Mouse (Mus musculus) kidney, postnatal 10 days (tissue): ENCODE results near the gene Samd4.

Experiments used
- DNase-seq: peaks from one replicate; pipeline ENCODE4 v3.0.0; 2021; ENCODE audit warnings: mixed read lengths

The Samd4 gene

DNA sequence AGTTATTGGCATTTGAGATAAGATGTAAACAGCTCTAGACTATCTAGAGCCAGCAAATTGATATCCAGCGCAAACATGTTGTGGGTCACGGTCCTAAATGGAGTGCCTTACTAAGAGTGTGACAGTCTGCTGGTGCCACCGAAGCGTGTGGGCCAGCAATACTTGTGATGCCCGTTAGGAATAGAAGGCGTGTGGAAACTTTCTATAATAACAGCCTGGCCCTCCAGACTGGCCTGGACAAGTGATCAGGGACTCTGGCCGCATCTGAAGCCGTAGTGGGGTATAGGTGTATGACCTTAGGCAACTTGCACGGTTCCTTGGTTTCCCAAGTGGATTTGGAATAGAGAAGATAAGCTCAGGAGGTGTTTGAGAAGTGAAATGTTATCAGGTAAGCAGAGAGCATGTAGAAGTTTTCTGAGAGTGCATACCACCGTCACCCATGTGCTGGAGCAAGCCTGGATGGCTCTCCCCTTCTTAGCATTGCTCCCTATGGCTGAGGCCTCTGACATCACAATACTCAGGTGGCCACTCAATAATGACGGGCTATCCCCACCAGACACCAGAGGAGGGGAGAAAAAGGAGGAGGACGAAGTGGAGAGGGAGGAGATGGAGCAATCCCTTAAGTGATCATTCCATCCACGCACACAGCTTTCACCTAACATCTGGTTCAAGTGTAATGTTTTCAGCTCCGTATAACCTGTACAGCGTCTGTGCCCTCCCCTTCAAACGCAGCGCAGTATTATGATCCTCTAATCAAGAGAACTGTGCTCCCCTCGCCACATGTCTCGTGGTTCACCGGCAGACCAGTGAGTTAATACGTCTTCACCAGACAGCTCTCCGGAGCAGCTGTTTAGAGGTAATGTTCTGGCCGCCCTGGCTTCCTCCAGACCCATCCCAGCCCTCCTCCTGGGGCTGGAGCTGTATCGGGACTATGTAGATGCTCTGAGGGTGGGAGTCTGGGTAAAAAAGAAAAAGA, 118.4 kb downstream of the Samd4 start:
- DNase-seq, result no peak

DNA sequence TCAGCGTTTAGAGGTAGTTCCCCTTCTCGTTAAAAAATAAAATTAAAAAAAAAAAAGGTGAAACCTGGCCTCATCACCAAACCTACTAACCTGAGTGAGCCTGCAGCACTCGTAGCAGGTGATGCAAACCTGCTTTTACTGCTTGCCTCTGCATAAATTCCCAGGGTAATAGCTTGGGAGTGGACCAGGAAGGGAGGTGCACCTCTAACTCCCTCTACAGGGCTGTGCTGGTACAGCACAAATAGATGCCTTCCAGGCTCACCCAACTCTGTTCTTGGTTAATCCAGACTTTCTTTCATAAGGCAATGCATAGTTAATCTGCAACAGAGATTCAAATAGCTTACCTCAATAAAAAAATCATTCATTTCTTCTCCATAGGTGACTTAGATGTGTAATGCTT, 121.5 kb downstream of the Samd4 start:
- peak; percentile 56 for DNase-seq

DNA sequence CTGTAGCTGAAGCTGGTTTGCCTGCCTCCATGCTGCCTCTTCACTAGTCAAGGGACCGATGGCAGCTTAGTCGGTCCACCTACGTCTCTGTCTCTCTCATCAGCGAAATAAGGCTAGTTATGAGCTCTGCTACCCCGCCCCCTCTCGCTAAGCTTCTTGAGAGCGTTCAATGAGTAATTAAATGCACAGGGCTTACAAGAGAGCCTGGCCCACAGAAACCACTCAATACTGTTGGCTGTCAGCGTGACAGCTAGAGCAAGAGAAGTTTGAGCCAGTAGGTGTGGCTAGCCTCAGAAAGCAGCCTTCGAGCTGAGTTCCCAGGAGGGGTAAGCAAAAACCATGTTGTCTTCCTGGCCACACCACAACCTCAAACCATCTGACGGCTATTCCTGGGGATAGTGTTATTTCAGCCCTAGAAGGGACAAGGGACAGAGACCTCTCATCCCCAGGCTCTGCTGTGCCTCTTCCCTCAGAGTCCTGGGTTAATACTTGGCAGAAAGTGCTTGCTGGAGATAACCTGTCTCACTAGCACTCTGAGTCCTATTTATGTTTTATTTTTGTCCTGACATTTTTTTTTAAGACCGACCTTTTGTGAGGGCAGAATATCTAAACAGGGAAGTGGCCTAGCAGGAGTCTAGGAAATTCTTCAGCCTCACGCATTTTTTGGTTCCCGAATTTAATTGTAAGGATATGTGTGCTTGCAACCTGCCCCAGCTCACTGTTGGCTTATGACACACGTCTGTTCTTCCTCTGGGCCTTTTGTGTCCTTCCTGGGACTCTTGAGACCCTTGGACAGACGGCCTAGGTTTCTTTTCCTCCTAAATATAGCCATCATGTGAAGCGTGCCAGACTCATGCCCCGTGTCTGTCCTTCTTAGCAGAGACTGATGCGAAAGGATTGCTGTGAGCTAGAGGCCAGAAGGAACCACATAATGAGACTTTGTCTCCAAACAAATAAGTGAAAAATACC, 128.8 kb downstream of the Samd4 start:
- no peak for DNase-seq

DNA sequence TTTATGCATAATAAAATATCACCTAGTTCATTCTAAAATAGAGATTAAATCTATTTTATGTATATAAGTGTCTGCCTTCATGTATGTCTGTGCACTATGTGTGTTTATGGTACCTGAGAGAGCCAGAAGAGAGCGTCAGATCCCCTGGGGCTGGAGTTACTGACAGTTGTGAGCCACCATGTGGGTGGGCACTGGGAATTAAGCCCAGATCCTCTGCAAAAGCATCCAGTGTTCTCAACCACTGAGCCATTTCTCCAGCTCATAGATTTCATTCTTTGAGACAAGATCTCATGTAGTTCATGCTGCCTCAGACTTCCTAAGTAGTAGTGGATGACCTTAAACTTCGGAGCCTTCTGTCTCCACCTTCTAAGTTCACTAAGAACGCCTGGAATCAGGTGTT, 133.0 kb downstream of the Samd4 start:
- no peak for DNase-seq

DNA sequence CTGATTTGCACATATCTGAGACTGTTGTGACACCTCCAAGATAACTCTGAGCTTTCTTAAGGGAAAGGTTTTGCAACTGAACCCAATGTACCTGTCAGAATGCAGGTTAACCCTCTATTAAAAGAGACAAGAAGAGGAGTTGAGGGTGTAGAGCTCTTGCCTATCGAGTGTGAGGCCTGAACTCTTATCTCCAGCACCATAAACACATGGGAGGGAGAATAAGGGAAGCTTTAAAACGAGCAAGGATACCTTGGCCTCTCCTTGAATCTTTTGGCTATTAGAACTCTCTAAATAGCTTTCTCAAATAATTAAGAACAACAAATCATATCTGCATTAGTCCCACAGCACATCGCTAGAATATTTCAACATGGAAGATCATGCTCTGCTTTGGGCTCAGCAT, 135.0 kb downstream of the Samd4 start:
- DNase-seq, result no peak

DNA sequence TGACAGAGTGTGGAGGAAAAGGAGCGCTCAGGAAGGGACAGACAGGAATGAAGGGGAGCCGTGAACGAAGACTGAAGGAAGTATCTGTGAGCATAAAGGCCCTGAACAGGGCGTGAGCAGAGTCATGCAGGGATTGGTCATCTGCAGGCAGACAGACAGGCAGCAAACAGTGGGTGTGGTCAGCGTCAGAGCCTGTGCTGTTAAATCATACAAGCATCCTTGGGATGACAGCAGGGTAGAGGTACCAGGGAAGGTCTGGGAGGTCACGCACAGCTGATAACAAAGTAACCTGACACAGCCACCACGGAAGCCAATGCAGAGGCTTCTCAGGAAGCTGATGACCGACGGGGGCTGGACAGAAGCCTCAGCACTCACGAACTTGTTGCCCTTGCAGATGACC, 138.2 kb downstream of the Samd4 start:
- no peak for DNase-seq

DNA sequence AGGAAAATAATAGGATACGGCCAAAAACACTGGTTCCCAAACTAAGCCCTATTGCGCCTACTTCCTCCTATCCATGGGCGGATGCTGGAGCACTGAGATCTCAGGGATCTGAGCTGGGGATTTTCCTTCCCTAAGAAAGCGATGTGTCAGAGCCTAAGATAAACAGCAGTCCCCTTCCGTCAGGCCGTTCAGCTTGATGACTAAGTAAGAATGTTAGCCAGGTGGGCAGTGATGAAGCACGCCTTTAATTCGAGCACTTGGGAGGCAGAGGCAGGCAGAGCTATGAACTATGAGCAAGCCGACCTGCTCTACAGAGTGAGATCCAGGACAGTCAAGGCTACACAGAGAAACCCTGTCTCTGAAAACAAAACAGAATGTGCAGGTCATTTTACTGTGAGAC, 140.9 kb downstream of the Samd4 start:
- DNase-seq, result peak; percentile 14

DNA sequence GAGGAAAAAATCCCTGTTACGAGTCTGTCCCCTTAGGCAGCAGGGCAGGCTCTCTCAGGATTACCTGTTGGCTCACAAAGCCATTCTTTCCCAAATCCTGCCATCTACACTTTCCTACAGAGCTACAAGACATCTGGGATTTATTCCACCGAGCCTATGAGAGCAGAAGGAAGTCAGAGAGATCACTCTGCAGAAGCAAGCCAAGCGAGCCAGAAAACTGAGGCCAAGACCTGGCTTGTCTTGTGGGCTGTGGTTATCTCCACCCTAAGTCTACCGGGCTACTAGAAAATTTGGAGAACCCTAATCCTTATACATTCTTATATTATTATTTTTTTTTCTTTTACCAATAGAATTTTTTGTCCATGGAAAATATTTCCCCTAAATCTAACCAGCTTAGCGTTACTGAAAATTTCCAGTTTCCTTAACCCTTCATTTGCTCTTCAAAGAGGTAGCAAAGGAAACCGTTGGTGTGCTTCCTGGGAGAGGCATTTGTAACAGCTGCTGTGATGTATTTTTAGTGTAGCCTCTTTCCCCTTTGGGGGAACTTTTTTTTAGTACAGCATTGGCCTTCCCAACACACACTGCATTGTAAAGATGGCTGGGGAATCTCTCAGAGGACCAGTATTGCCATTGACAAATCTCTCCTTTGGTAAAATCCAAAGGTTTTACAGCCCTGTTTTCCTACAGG, 144.9 kb downstream of the Samd4 start:
- DNase-seq, result no peak

DNA sequence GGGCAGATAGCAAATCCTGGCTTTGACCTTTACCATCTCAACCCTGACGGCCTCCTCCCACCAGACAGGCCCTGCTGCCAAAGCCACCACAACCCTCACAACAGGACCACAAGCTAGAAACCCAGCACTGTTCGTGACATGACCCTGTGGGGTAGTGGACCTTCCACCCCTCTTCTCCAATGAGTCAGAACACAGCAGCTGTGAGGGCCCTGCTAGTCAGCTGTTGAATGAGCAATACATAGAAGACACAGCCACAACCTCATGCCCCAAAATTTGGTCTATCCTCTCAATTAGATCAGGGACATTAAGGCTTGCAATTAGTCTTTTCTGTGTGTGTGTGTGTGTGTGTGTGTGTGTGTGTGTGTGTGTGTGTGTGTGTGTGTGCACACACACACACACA, 148.9 kb downstream of the Samd4 start:
- DNase-seq, result no peak

DNA sequence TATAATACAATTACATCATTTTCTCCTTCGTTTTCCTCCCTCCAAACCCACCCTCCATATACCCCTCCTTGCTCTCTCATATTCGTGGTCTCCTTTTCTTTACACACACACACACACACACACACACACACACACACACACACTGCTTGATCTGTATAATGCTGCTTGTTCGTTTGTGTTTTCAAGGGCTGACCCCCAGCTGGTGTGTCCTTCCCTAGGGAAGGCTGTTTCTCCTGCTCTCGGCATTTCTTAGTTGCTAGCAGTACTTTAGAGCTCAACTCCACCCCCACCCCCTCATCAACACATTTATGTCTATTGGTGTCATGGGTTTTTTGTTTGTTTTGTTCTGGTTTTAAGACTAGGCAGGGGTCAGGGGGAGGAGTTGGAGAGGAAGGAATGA, 149.5 kb downstream of the Samd4 start:
- DNase-seq, result no peak

DNA sequence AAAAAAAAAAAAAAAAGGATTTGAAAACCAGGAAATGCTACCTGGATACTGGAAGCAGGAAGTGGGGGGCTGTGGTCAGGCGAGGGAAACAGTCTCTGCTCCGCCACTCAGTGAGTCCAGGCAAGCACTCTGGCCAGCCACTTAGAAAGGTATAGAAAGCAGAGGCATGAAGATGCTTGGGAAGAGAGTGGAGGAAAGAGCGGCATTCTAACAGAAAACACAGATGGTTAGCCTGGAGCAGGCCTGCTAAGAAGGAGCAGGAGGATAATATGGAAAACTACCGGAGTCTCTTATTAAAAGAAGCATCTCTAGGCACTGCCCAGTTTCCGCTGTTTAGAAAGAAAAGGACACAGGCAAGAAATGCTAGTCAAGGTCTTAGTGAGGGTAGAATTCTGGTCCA, 150.8 kb downstream of the Samd4 start:
- DNase-seq, result no peak

DNA sequence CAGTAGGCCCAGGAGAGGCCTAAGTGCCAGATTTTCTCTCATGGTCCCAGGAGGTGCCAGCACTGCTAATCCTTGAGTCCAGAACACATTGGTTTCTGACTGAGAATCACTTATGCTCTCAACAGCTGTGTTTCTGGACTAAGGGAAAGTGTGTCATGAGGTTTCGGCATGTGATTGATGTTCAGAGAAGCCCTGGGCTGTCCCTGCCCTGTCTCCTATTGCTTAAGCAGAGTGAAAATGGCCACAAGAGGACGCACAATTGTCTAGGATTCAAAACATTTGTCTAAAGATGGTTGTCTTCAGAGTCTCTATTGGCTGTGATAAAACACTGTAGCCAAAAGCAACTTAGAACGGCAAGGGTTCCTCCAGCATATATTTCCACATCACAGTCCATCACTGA, 159.0 kb downstream of the Samd4 start:
- no peak for DNase-seq

DNA sequence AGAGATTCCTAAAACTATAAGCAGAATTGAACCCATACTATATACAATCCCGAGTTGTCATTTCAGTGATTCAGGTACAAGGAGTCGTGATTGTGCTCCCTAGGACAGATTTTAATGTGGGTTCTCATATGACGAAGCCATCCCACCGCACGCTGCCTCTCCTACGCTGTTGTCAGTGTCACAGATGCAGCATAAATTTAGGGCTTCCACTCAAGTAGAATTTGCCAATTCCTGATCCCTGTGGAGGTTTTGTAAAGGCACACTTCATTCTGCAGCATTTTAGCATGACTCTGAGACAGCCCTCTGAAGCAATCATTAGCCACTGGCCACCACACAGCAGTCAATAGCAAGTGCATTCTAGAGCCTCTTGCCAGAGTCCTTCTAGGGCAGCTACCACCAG, 166.4 kb downstream of the Samd4 start:
- no peak for DNase-seq

DNA sequence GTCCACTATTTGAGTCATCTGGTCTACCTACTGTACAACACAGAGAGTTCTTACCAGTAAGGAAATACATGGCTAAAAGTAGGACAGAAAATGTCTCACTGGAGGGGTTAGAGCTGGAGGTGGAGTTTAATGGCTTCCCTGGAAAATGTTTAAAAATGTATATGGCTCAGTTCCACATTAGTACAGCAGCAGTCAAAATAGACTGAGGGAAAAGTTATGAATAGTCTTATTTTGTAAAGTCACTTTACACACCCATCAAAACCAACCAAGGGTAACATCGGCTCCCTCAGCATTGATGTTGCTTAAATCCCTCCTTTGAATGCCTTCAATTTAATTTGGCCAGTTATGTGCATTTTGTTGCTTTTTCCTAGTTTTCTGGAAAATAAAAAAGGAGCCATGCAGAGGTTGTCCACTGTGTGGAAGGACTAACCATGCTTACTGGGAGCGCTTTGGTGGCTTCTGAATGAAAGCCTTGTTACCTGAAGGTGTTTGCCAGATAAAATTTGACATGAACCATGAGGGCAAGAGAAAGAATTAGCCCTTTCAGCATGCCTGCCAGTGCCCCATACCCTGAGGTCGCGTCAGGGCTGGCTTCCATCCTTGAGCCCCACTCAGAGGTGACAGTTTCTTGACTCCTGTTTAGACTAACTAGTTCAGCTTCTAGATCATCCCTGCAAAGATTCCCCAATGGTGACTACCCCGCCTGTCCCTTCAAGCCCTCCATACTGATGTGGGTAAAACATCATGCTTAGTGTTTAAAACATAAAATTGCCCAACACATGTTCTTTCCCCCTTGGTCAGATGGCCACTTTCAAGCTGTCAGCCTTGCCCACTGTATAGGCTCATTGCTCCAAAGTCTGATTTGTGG, 169.3 kb downstream of the Samd4 start:
- no peak for DNase-seq

DNA sequence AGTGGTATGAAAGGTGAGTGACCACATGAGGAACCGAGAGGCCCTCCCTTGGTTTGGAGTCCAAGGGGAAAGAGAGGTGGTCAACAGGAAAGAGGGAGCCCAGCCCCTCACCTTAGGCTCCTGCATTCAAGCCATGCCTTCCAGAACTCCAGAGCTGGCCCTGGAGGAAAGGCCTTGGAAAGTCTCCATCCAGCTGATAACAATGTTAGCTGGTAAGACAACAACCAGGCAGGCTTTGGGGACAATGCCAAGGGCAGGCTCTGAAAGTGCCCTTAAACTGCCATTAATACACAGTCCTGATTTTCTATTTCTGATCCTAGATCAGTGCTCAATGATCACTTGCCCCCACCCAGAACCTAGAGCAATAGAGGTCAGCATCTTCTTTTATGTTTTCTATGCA, 170.4 kb downstream of the Samd4 start:
- no peak for DNase-seq

DNA sequence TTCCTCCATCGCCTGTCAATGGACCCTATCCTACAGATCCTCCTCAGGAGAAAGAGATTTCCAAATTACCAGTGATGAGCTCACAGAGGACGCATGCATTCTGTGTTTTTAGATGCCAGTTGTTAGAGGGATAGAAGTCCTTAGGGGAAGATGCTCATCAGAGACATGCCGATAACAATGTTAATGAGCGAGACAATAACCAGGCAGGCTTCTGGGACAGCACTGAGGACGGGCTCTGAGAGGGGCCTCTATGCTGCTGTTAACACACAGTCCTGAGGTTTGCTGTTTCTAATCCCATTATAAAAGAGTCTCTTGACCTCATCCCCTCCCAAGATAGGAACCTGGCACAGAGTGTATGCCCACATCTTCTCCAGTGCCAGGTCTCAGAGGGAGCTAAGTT, 171.2 kb downstream of the Samd4 start:
- DNase-seq, result no peak

DNA sequence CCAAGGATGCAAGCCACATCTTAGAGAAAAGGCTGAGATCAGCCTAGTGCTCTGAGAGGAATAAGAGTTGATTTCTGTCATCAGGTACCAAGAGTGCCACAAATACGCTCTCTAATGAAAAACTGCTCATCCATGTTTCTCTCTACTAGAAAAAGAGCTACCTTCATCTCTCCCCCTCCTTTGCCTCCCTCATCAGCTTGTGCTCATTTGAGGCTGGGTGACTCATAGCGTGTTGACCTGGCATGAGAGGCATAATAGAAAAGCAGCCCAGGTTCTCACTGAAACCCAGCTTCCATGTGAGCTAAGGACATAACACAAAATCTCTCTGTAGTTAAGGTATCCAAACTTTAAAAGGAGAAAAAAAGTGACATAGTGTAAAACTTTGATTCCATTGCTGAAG, 176.3 kb downstream of the Samd4 start:
- no peak for DNase-seq

DNA sequence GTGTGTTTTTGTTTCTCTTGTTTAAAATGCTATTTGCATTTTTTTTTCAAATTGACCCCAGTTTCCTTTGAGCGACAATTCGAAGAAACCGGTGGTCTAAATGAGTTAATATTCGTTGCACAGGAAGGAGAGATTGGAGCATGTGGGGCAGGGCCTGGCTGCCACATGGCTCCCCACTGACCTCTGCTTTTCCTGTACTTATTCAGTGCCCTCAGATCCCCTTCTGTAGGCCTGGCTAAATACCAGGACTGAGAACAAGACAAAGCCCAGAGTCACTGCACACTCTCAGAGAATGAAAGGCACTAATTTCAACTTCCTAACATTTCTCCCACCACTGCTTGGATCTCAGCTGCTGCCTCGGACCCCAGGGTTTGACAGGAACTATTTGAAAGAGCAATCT, 182.4 kb downstream of the Samd4 start:
- peak; percentile 38 for DNase-seq

DNA sequence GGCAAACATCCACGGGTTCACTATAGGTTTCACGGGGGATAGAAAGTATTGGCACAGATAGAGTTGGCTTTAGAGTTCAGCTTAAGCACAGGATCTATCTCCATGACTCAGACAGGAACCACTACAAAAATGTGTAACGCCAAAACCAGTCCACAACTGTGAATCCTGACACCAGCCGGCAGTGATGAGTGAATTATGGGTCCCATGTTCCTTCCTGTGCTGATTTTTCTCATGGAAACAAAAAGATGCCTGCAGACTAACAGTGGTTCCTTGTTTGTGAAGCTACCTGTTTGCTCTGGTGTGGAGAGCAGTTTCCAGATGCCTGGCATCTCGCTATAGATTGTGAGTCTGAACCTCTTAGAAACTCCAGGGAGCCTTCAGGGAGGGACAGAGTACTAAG, 184.2 kb downstream of the Samd4 start:
- peak; percentile 30 for DNase-seq

DNA sequence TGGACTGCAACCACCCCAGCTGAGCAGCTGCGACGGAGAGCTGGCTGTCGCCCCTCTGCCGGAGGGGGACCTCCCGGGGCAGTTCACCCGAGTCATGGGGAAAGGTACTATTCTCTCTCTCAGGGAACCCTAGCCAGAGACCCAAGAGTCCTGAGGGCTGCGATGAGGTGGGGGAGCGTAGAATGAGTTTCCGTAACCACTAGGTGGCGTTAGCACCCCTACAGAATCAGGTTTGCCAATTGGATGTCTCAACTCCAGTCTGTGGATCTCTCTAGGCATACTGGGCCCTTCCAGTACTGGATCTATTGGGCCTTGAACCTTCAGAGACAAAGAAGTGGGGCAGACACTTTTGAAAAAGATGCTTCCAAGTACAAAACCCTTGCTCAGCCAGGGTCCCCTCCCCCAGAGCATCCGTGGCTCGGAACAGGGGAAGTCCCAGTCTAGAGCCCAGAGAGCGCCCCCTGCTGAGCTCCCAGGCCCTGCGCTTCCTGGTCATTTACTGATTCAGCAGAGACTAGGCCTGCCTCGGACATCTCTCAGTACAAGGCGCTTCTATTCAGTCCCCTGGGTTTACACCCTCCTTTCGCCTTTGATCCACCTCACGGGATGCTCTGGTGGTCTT, 191.5 kb downstream of the Samd4 start:
- peak; percentile 65 for DNase-seq

DNA sequence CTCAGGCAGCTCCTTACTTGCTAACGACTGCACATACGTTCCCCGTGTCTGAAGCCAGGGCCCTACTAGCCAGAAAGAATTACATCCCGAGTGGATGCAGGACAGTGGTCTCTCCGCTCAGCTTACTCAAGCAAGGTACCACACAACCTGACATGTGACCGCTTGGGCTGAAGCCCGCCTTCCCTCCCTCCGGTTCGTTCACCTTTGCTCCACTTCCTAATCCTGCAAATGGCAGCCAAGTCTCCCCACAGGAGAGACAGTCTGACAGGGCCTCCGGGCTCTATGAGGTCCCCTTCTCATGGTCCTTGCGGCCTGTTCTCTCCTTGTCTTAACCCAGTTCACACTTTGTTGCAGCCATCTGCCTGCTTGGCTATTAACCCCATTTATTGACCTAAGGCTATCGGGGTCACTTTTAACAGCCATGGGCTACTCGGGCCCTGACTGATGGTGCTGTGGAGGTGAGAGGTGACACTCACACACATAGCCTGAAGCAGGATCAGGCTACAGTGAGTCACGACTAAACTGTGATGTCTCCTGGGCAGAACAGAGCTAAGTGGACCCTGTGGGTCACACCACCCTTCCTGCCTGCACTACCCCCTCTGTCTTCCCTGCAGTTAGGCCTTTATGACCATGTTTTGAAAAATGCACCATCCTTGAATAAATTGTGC, 192.5 kb downstream of the Samd4 start:
- no peak for DNase-seq
